In genomic region chr11:75653781-75654470, GRCm38 (mm10) we compare ENCODE assay signal across 7 mouse cellular contexts. TPM values are rescaled to one million over a fixed set of nuclear protein-coding genes. Genes with fewer than 3 reads are reported as not detected.
DNase-seq lines count a peak whose midpoint lies in the region; ATAC-seq and TF ChIP-seq lines count a peak whose summit lies in the region.

No protein-coding gene starts in this region.

- peaks cover 42% of the 10 kb centered on the region for H3K4me1 ChIP-seq in forebrain, embryonic 16.5 days (replicated peaks; ENCODE audit: control insufficient read depth, insufficient read depth, low read length)
- H3K4me1 ChIP-seq in hindbrain, embryonic 12.5 days: peaks cover 41% of the 10 kb centered on the region
- H3K4me1 ChIP-seq in midbrain, embryonic 10.5 days: peaks cover 71% of the 10 kb centered on the region
- peaks cover 40% of the 10 kb centered on the region for H3K4me1 ChIP-seq in small intestine, adult 2 months (ENCODE audit: control insufficient read depth, insufficient read depth, insufficient read length, low read length)

- peaks cover 9% of the 10 kb centered on the region for H3K27me3 ChIP-seq in forebrain, embryonic 16.5 days (replicated peaks; ENCODE audit: control insufficient read depth, insufficient read depth, low read length)
- peaks cover 43% of the 10 kb centered on the region for H3K27me3 ChIP-seq in hindbrain, embryonic 12.5 days
- peaks cover 77% of the 10 kb centered on the region for H3K27me3 ChIP-seq in midbrain, embryonic 10.5 days (ENCODE audit: low read depth, poor library complexity, severe bottlenecking)
- no peaks in the 10 kb centered on the region for H3K27me3 ChIP-seq in small intestine, adult 2 months (ENCODE audit: control insufficient read depth, insufficient read depth, low read length)

- peak; percentile 94 for DNase-seq in R1 (ENCODE audit: low read depth, low spot score)
- peak; percentile 73 to 75 for DNase-seq in cerebellum, adult 18-20 months
- peak; percentile 72 for DNase-seq in left cerebral cortex, postnatal 4 days
- DNase-seq in midbrain, embryonic 10.5 days (ENCODE audit: low spot score): peak; percentile 89

- H3K27ac ChIP-seq in forebrain, embryonic 16.5 days (ENCODE audit: low read length): no peak overlapping the region
- H3K27ac ChIP-seq in hindbrain, embryonic 12.5 days: no peak overlapping the region
- peak overlapping the region; percentile 70 for H3K27ac ChIP-seq in midbrain, embryonic 10.5 days (replicated peaks)
- peak overlapping the region; percentile 87 for H3K27ac ChIP-seq in small intestine, adult 2 months (ENCODE audit: insufficient read depth, low read depth, low read length)

- H3K4me2 ChIP-seq in forebrain, embryonic 16.5 days (ENCODE audit: low read length): peak overlapping the region; percentile 84
- H3K4me2 ChIP-seq in hindbrain, embryonic 12.5 days (replicated peaks): peak overlapping the region; percentile 85

- intact Hi-C loops in left cerebral cortex, postnatal 4 days (cut with DNase I): no loop called here

- no peak; the same call in 1 of the 2 replicates for TF ChIP-seq POLR2A in small intestine, adult 2 months (IDR thresholded peaks at IDR 0.05; ENCODE audit: low read depth, low read length)

- peak overlapping the region; percentile 53 for H3K4me3 ChIP-seq in forebrain, embryonic 16.5 days (replicated peaks; ENCODE audit: low read length)
- H3K4me3 ChIP-seq in hindbrain, embryonic 12.5 days: peak overlapping the region; percentile 49
- H3K4me3 ChIP-seq in midbrain, embryonic 10.5 days: peak overlapping the region; percentile 70
- peak overlapping the region; percentile 68 for H3K4me3 ChIP-seq in small intestine, adult 2 months (ENCODE audit: low read depth, low read length)

- TF ChIP-seq CTCF in small intestine, adult 2 months (IDR thresholded peaks at IDR 0.05; ENCODE audit: extremely low read depth, insufficient read length, insufficient replicate concordance, low read depth, low read length): no peak

- peak overlapping the region; percentile 54 for H3K9ac ChIP-seq in forebrain, embryonic 16.5 days (replicated peaks; ENCODE audit: low read depth, low read length)
- peak overlapping the region; percentile 62 for H3K9ac ChIP-seq in hindbrain, embryonic 12.5 days

- peak; percentile 30 for ATAC-seq in forebrain, embryonic 16.5 days
- peak; percentile 48; the same call in 1 of the 2 replicates for ATAC-seq in hindbrain, embryonic 12.5 days (ENCODE audit: low FRiP score)

- no peaks in the 10 kb centered on the region for H3K36me3 ChIP-seq in forebrain, embryonic 16.5 days (ENCODE audit: control insufficient read depth, insufficient read depth)
- H3K36me3 ChIP-seq in hindbrain, embryonic 12.5 days: no peaks in the 10 kb centered on the region
- no peaks in the 10 kb centered on the region for H3K36me3 ChIP-seq in midbrain, embryonic 10.5 days
- H3K36me3 ChIP-seq in small intestine, adult 2 months (ENCODE audit: control insufficient read depth, insufficient read depth, low read length): peaks cover 6% of the 10 kb centered on the region; the same call in 1 of the 2 replicates

- 1% methylated on average over 45 of the region's 45 CpGs for WGBS in forebrain, embryonic 16.5 days
- WGBS in hindbrain, embryonic 12.5 days: 2% methylated on average over 36 of the region's 45 CpGs
- WGBS in midbrain, embryonic 10.5 days: 2% methylated on average over 45 of the region's 45 CpGs
- under 1% methylated on average over 45 of the region's 45 CpGs for WGBS in small intestine, adult 2 months

- H3K9me3 ChIP-seq in forebrain, embryonic 16.5 days (ENCODE audit: control insufficient read depth, low read length): no peaks in the 10 kb centered on the region
- no peaks in the 10 kb centered on the region for H3K9me3 ChIP-seq in hindbrain, embryonic 12.5 days (replicated peaks)
- no peaks in the 10 kb centered on the region for H3K9me3 ChIP-seq in midbrain, embryonic 10.5 days (replicated peaks)

RNA-seq across cellular contexts. Expression of gene Myo1c, which starts 3.6 kb away (rescaled TPM):
- polyA plus RNA-seq in forebrain, embryonic 16.5 days (2015; fragmentation: Nextera tagmentation; extraction: Ambion mirVana): 11.3 and 11.9 TPM in 2 replicates
- 18.7 and 19.3 TPM in 2 replicates for polyA plus RNA-seq in hindbrain, embryonic 12.5 days (2016; fragmentation: Nextera tagmentation; extraction: Ambion mirVana)
- total RNA-seq in left cerebral cortex, postnatal 4 days (2021): 10 to 100 TPM; 38.1 to 41.0 TPM
- 16.4 and 19.3 TPM in 2 replicates for polyA plus RNA-seq in midbrain, embryonic 10.5 days (2016; fragmentation: Nextera tagmentation; extraction: Ambion mirVana)
- 23.2 and 28.7 TPM in 2 replicates for polyA plus RNA-seq in small intestine, adult 2 months (2012; rRNA removed)

RNA-seq across cellular contexts. Expression of gene Inpp5k, which starts 23.1 kb away (rescaled TPM):
- 54.4 and 59.3 TPM in 2 replicates for polyA plus RNA-seq in forebrain, embryonic 16.5 days (2015; fragmentation: Nextera tagmentation; extraction: Ambion mirVana)
- polyA plus RNA-seq in hindbrain, embryonic 12.5 days (2016; fragmentation: Nextera tagmentation; extraction: Ambion mirVana): 28.7 and 30.3 TPM in 2 replicates
- total RNA-seq in left cerebral cortex, postnatal 4 days (2021): 10 to 100 TPM; 45.5 to 47.2 TPM
- 19.6 and 23.8 TPM in 2 replicates for polyA plus RNA-seq in midbrain, embryonic 10.5 days (2016; fragmentation: Nextera tagmentation; extraction: Ambion mirVana)
- polyA plus RNA-seq in small intestine, adult 2 months (2012; rRNA removed): 14.3 and 35.3 TPM in 2 replicates

RNA-seq across cellular contexts. Expression of gene Crk, which starts 25.1 kb away (rescaled TPM):
- polyA plus RNA-seq in forebrain, embryonic 16.5 days (2015; fragmentation: Nextera tagmentation; extraction: Ambion mirVana): 130 and 142 TPM in 2 replicates
- 136 and 138 TPM in 2 replicates for polyA plus RNA-seq in hindbrain, embryonic 12.5 days (2016; fragmentation: Nextera tagmentation; extraction: Ambion mirVana)
- total RNA-seq in left cerebral cortex, postnatal 4 days (2021): 100 to 1,000 TPM; 118 to 119 TPM
- polyA plus RNA-seq in midbrain, embryonic 10.5 days (2016; fragmentation: Nextera tagmentation; extraction: Ambion mirVana): 127 and 133 TPM in 2 replicates
- 71.4 and 111 TPM in 2 replicates for polyA plus RNA-seq in small intestine, adult 2 months (2012; rRNA removed)

Comparison
In these comparisons a context has a peak if more than half of its experiments do, and no peak if none do; other contexts are left out.
1. H3K27ac ChIP-seq: peak in midbrain, embryonic 10.5 days (single experiment) and small intestine, adult 2 months (single experiment); none in forebrain, embryonic 16.5 days (single experiment) and hindbrain, embryonic 12.5 days (single experiment).
2. Peak in every context shown above with its lines, with median percentiles within 50 percentile points of each other: DNase-seq and H3K4me3 ChIP-seq.